Mouse (Mus musculus) lung, postnatal 0 days (tissue): ENCODE data around the gene Wnt5b.

ENCODE experiments used
- CTCF ChIP-seq: IDR thresholded peaks from 2 replicates; pipeline ENCODE4 v1.5.1; 2016; ENCODE audit warnings: antibody characterized with exemption, mild to moderate bottlenecking
- EP300 ChIP-seq: IDR thresholded peaks from 2 replicates; pipeline ENCODE4 v1.6.1; 2016; ENCODE audit warnings: antibody characterized with exemption, mild to moderate bottlenecking, control low read depth

- TF ChIP-seq EP300 (no peak), CTCF (no peak)
Measured at GRCm38 (mm10) chr6:119502031-119502430, 42.1 kb downstream of the Wnt5b start.
